Mouse (Mus musculus) testis, adult 2 months (tissue): ENCODE data around the gene Csnka2ip.

Source experiments
- CTCF ChIP-seq: fragments of 200-500 bp; IDR thresholded peaks from 2 replicates; pipeline ENCODE4 v1.5.1; 2012; ENCODE audit warnings: low read depth, mild to moderate bottlenecking, inconsistent platforms, low read length, moderate library complexity; ENCODE audit not compliant: control insufficient read depth, insufficient read depth, insufficient replicate concordance
- POLR2A ChIP-seq: fragments of 200-500 bp; IDR thresholded peaks from 2 replicates; pipeline ENCODE4 v1.6.1; 2012; ENCODE audit warnings: low read depth, mild to moderate bottlenecking, inconsistent platforms, low read length, moderate library complexity; ENCODE audit not compliant: control insufficient read depth

GRCm38 (mm10) chr16:64586825-64587224, 15.4 kb downstream of the Csnka2ip start:
- TF ChIP-seq POLR2A (no peak), CTCF (no peak)
